Mouse (Mus musculus) limb, embryonic 14.5 days (tissue): ENCODE measurements around the gene Cacna1s. TPM values are rescaled to one million over a fixed set of nuclear protein-coding genes. Genes with fewer than 3 reads are reported as not detected.
A peak's percentile ranks its signal among the peaks of the same experiment; 100 is the strongest.

Experiments
- ATAC-seq: fragments of 200-750 bp; cut with Nextera tagmentation; 2 replicates; pipeline ENCODE4 v1.8.0; 2017; ENCODE audit warnings: low read depth, moderate number of reproducible peaks, moderate TSS enrichment; ENCODE audit not compliant: low FRiP score
- DNase-seq: peaks from one replicate; pipeline ENCODE4 v3.0.0-alpha.2; 2015; ENCODE audit warnings: low spot score
- H3K27ac ChIP-seq: fragments of 300-500 bp; sonication (generic); replicated peaks from 2 replicates; pipeline ENCODE4 v1.5.1; 2014; ENCODE audit warnings: low read depth, mild to moderate bottlenecking, low read length, moderate library complexity, mixed read lengths
- H3K27me3 ChIP-seq: fragments of 300-500 bp; sonication (generic); 2 replicates; pipeline ENCODE4 v1.6.1; 2014; ENCODE audit warnings: low read length, mixed read lengths; ENCODE audit not compliant: control insufficient read depth, insufficient read depth
- H3K36me3 ChIP-seq: fragments of 300-500 bp; sonication (generic); 2 replicates; pipeline ENCODE4 v1.6.1; 2014; ENCODE audit warnings: mild to moderate bottlenecking, low read length, moderate library complexity, mixed read lengths; ENCODE audit not compliant: control insufficient read depth, insufficient read depth
- H3K4me1 ChIP-seq: fragments of 300-500 bp; sonication (generic); 2 replicates; pipeline ENCODE4 v1.6.1; 2014; ENCODE audit warnings: antibody characterized with exemption, low read length, mixed read lengths; ENCODE audit not compliant: control insufficient read depth, insufficient read depth
- H3K4me2 ChIP-seq: fragments of 300-500 bp; sonication (generic); replicated peaks from 2 replicates; pipeline ENCODE4 v1.6.1; 2014; ENCODE audit warnings: low read depth, mild to moderate bottlenecking, low read length, moderate library complexity; ENCODE audit not compliant: severe bottlenecking
- H3K4me3 ChIP-seq: fragments of 300-500 bp; sonication (generic); replicated peaks from 2 replicates; pipeline ENCODE4 v1.5.1; 2014; ENCODE audit warnings: low read length
- H3K9ac ChIP-seq: fragments of 300-500 bp; sonication (generic); 2 replicates; pipeline ENCODE4 v1.6.1; 2014; ENCODE audit warnings: mild to moderate bottlenecking, low read depth, low read length, moderate library complexity; ENCODE audit not compliant: severe bottlenecking
- H3K9me3 ChIP-seq: fragments of 300-500 bp; sonication (generic); 2 replicates; pipeline ENCODE4 v1.6.1; 2016; ENCODE audit warnings: low read length; ENCODE audit not compliant: control insufficient read depth
- POLR2A ChIP-seq: fragments of 200-500 bp; IDR thresholded peaks from 2 replicates; pipeline ENCODE4 v1.8.0; 2012; ENCODE audit warnings: inconsistent platforms, mild to moderate bottlenecking, moderate library complexity, borderline replicate concordance; ENCODE audit not compliant: insufficient read depth, insufficient read length; ENCODE audit errors: extremely low read depth
- WGBS: fragments of 180-500 bp; shearing (Covaris S2); extraction: QIAGEN DNeasy Blood & Tissue Kit; methylation state at CpG from one replicate; pipeline ENCODE4 v1.1.7; 2014; 5-methylcytosine and 5-hydroxymethylcytosine counted together
- polyA plus RNA-seq, 2 experiments: library from polyadenylated mRNA; depleted of rRNA in 1 of 2; stranded (reverse) in 1 of 2; unstranded in 1 of 2; fragments of >200 nt; fragmentation: Nextera tagmentation in 1 of 2; extraction: Ambion mirVana in 1 of 2; gene quantifications; 2 replicates each; pipeline versions ENCODE4 v1.2.1 to v1.2.3; 2012 to 2014

Gene Cacna1s
- polyA plus RNA-seq, 2 experiments: 6.9 to 16.6 TPM

GRCm38 (mm10) chr1:136040874-136041273 is 11.7 kb upstream of the Cacna1s start:
- peaks cover 11% of the 10 kb centered on the region for H3K4me1 ChIP-seq
- no peak overlapping the region for H3K27ac ChIP-seq
- no peak overlapping the region for H3K9ac ChIP-seq
- H3K4me2 ChIP-seq: no peak overlapping the region
- DNase-seq (no peak), ATAC-seq (no peak)
- 24% methylated on average over 4 of the region's 4 CpGs for WGBS
- H3K9me3 ChIP-seq: no peaks in the 10 kb centered on the region
- TF ChIP-seq POLR2A: no peak
- no peaks in the 10 kb centered on the region for H3K27me3 ChIP-seq
- H3K36me3 ChIP-seq: no peaks in the 10 kb centered on the region
- no peak overlapping the region for H3K4me3 ChIP-seq

GRCm38 (mm10) chr1:136045774-136046173 is 6.8 kb upstream of the Cacna1s start:
- H3K4me2 ChIP-seq: no peak overlapping the region
- H3K9me3 ChIP-seq: no peaks in the 10 kb centered on the region
- WGBS: 12% methylated on average over 4 of the region's 4 CpGs
- no peaks in the 10 kb centered on the region for H3K36me3 ChIP-seq
- peak; percentile 83 for DNase-seq
- no peak for ATAC-seq
- peaks cover 22% of the 10 kb centered on the region for H3K27me3 ChIP-seq
- peaks cover 8% of the 10 kb centered on the region for H3K4me1 ChIP-seq
- no peak overlapping the region for H3K4me3 ChIP-seq
- TF ChIP-seq POLR2A: no peak
- H3K9ac ChIP-seq: no peak overlapping the region
- no peak overlapping the region for H3K27ac ChIP-seq

DNA sequence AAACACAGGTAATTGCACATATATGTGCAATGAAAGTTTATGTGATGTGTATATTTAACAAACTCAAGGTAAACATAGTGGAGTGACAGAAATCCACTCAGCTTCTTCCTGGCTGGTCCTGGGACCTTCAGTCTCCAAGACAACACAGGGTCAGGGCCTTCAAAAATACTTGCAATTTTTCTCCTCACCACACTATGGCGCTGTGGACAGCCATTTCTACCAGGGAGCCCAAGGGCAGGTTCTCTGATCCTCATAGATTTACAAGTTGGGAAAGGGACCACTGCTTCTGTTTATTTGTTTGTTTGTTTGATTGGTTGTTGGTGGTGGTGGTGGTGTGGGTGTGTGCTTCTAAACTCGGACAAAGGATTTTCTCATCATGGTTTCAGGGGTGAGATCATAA is 5.1 kb upstream of the Cacna1s start:
- H3K4me2 ChIP-seq: no peak overlapping the region
- peaks cover 4% of the 10 kb centered on the region; the same call in 1 of the 2 replicates for H3K4me1 ChIP-seq
- 9% methylated on average over 2 of the region's 2 CpGs for WGBS
- no peaks in the 10 kb centered on the region for H3K9me3 ChIP-seq
- H3K9ac ChIP-seq: no peak overlapping the region
- TF ChIP-seq POLR2A: no peak
- ATAC-seq: no peak
- no peak overlapping the region for H3K27ac ChIP-seq
- H3K4me3 ChIP-seq: no peak overlapping the region
- H3K36me3 ChIP-seq: no peaks in the 10 kb centered on the region
- peaks cover 29% of the 10 kb centered on the region for H3K27me3 ChIP-seq
- DNase-seq: no peak

- H3K36me3 ChIP-seq: no peaks in the 10 kb centered on the region
- H3K9ac ChIP-seq: no peak overlapping the region
- no peak overlapping the region for H3K27ac ChIP-seq
- H3K9me3 ChIP-seq: no peaks in the 10 kb centered on the region
- ATAC-seq: no peak
- H3K4me2 ChIP-seq: no peak overlapping the region
- H3K4me3 ChIP-seq: no peak overlapping the region
- peaks cover 31% of the 10 kb centered on the region for H3K27me3 ChIP-seq
- DNase-seq: no peak
- H3K4me1 ChIP-seq: peaks cover 4% of the 10 kb centered on the region; the same call in 1 of the 2 replicates
- no peak for TF ChIP-seq POLR2A
- WGBS: 72% methylated on average over 9 of the region's 9 CpGs
Measured at GRCm38 (mm10) chr1:136047894-136048293, 4.7 kb upstream of the Cacna1s start.

DNA sequence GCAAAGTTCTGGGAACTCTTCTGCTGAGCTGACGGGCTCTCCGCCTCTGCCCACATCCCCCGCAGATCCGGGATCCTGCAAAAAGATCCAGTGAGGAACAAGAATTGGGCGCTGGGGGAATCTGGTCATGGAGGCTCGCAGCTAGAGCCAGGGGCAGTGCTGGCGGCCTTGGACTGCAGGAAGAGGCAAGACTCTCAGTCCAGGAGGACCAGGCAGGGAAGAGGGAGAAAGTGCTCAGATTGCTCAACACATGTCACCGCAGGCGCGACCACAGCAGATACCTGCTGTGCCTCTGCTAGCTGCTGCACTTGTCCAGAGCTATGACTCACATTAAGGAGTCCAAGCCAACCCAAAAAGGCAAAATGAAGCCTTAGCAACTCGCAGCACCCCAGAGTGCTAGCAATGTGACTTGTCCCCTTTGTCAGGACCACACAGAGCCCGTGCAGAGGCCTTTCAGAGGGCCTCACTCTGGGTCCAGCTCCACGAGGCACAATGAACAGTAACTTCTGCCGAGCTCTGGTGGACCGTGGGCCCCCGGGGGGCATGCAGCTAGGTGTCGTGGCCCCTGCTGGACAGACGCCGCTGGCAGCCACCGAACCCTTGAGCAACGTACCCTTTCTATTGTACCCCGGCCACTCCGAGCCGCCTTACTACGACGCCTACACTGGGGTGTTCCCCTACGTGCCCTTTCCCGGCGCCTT is 2.1 kb upstream of the Cacna1s start, which contains the start of gene Ascl5:
Gene Ascl5, plus strand, starts transcription at position 493 of the 701 bp plus-strand sequence.
- H3K27ac ChIP-seq: no peak within 1 kb of the TSS
- H3K9ac ChIP-seq: peak within 1 kb of the TSS; percentile 1; the same call in 1 of the 2 replicates
- H3K9me3 ChIP-seq: no peaks in the 10 kb centered on the region
- H3K4me2 ChIP-seq: peak within 1 kb of the TSS; percentile 50
- no peak for DNase-seq
- TF ChIP-seq POLR2A: no peak
- H3K4me3 ChIP-seq: peak within 1 kb of the TSS; percentile 33
- no peaks in the 10 kb centered on the region for H3K36me3 ChIP-seq
- H3K4me1 ChIP-seq: peaks cover 4% of the 10 kb centered on the region; the same call in 1 of the 2 replicates
- 23% methylated on average over 29 of the region's 29 CpGs for WGBS
- peaks cover 33% of the 10 kb centered on the region for H3K27me3 ChIP-seq
- no peak for ATAC-seq
